Mouse (Mus musculus) G1E (cell line): ENCODE data around the gene Tsga10. TPM values are rescaled to one million over a fixed set of nuclear protein-coding genes. Genes with fewer than 3 reads are reported as not detected.

Source experiments
- ATAC-seq: 2 replicates; pipeline ENCODE4 v1.8.0; 2016; ENCODE audit warnings: mild to moderate bottlenecking; ENCODE audit not compliant: insufficient number of reproducible peaks, poor library complexity, low FRiP score, severe bottlenecking; ENCODE audit errors: extremely low read depth
- DNase-seq: peaks from one replicate; pipeline ENCODE4 v3.0.0; 2012; ENCODE audit warnings: low spot score
- H3K27me3 ChIP-seq: 2 replicates; pipeline ENCODE4 v1.6.1; 2012; ENCODE audit warnings: mild to moderate bottlenecking, low read length, inconsistent platforms; ENCODE audit not compliant: insufficient read depth
- H3K36me3 ChIP-seq: replicated peaks from 2 replicates; pipeline ENCODE3; 2012; ENCODE audit warnings: mild to moderate bottlenecking, inconsistent platforms
- H3K4me1 ChIP-seq: 2 replicates; pipeline ENCODE4 v1.6.1; 2012; ENCODE audit warnings: low read depth, low read length, inconsistent platforms, mixed read lengths; ENCODE audit not compliant: insufficient read depth
- H3K4me3 ChIP-seq: 2 replicates; pipeline ENCODE4 v1.5.1; 2012; ENCODE audit warnings: low read depth, mild to moderate bottlenecking, inconsistent platforms, low read length, moderate library complexity, mixed read lengths
- H3K9me3 ChIP-seq: replicated peaks from 2 replicates; pipeline ENCODE4 v1.6.1; 2012; ENCODE audit warnings: inconsistent platforms
- CTCF ChIP-seq: IDR thresholded peaks from 2 replicates; pipeline ENCODE4 v1.5.1; 2012; ENCODE audit warnings: low read depth, low read length, inconsistent platforms, mixed read lengths
- GATA1 ChIP-seq: IDR thresholded peaks from 2 replicates; pipeline ENCODE4 v1.6.1; 2012; ENCODE audit warnings: borderline replicate concordance, low read length, inconsistent platforms, mixed read lengths
- GATA2 ChIP-seq: IDR thresholded peaks from 2 replicates; pipeline ENCODE4 v1.6.1; 2012; ENCODE audit warnings: low read depth, low read length, inconsistent platforms, borderline replicate concordance
- POLR2AphosphoS5 ChIP-seq: IDR thresholded peaks from 2 replicates; pipeline ENCODE4 v1.6.1; 2012; ENCODE audit warnings: low read depth, low read length, inconsistent platforms; ENCODE audit not compliant: insufficient replicate concordance
- TAL1 ChIP-seq: conservative IDR thresholded peaks from 2 replicates; pipeline ENCODE4 v1.6.1; 2012; ENCODE audit warnings: low read depth, low read length, inconsistent platforms, mixed read lengths
- polyA plus RNA-seq: library from polyadenylated mRNA; stranded (reverse); fragments of >175 nt; gene quantifications from 2 replicates; pipeline ENCODE4 v1.2.3, GENCODE M21; 2012
- total RNA-seq, 2 experiments: library from RNA; stranded (forward) in 1 of 2; stranded (reverse) in 1 of 2; fragments of 200-1000 nt in 1 of 2; fragments of >200 nt in 1 of 2; fragmentation: Nextera tagmentation in 1 of 2; gene quantifications; 2 replicates each; pipeline ENCODE4 v1.2.3; 2014 to 2017

Tsga10 gene
- total and polyA plus RNA-seq, 3 experiments, result 0.41 to 10.2 (median 8.9) TPM

- no peak for TF ChIP-seq CTCF
- no peak for TF ChIP-seq TAL1
- TF ChIP-seq POLR2AphosphoS5, result no peak
- no peak for TF ChIP-seq GATA2
- no peak for TF ChIP-seq GATA1
- DNase-seq (no peak), ATAC-seq (no peak)
- Histone ChIP-seq H3K9me3 (no peaks in the 10 kb centered on the region), H3K27me3 (peaks cover 15% of the 10 kb centered on the region), H3K4me3 (no peak overlapping the region), H3K36me3 (no peaks in the 10 kb centered on the region), H3K4me1 (no peaks in the 10 kb centered on the region)
Observed at GRCm38 (mm10) chr1:37709736-37710135, 156.5 kb downstream of the Tsga10 start.

GRCm38 (mm10) chr1:37708270-37708955, 157.8 kb downstream of the Tsga10 start:
- Histone ChIP-seq H3K4me3 (no peak overlapping the region), H3K27me3 (peaks cover 14% of the 10 kb centered on the region), H3K36me3 (no peaks in the 10 kb centered on the region), H3K9me3 (no peaks in the 10 kb centered on the region), H3K4me1 (no peaks in the 10 kb centered on the region)
- DNase-seq, result no peak
- TF ChIP-seq GATA1 (no peak), POLR2AphosphoS5 (no peak), TAL1 (no peak), GATA2 (no peak), CTCF (no peak)
- ATAC-seq, result no peak

Other genes starting within 250 kb of the Tsga10 start
- not detected in 2 replicates for gene 2010300C02Rik, start 146.3 kb downstream of the Tsga10 start, total RNA-seq (2014; fragmentation: Nextera tagmentation)
- gene 2010300C02Rik, start 146.3 kb downstream of the Tsga10 start, total RNA-seq (2017), result 0.06 and 0.11 TPM in 2 replicates
- not detected in 2 replicates for gene 2010300C02Rik, start 146.3 kb downstream of the Tsga10 start, polyA plus RNA-seq
- gene Lipt1, start 5.3 kb upstream of the Tsga10 start, total RNA-seq (2014; fragmentation: Nextera tagmentation), result 16.9 and 20.0 TPM in 2 replicates
- gene Lipt1, start 5.3 kb upstream of the Tsga10 start, total RNA-seq (2017), result 9.2 and 9.7 TPM in 2 replicates
- 0.88 and 1.1 TPM in 2 replicates for gene Lipt1, start 5.3 kb upstream of the Tsga10 start, polyA plus RNA-seq
- 51.3 and 68.6 TPM in 2 replicates for gene Mitd1, start 24.0 kb upstream of the Tsga10 start, total RNA-seq (2014; fragmentation: Nextera tagmentation)
- gene Mitd1, start 24.0 kb upstream of the Tsga10 start, total RNA-seq (2017), result 112 and 115 TPM in 2 replicates
- gene Mitd1, start 24.0 kb upstream of the Tsga10 start, polyA plus RNA-seq, result 5.5 and 8.6 TPM in 2 replicates
- 249 and 299 TPM in 2 replicates for gene Mrpl30, start 24.0 kb upstream of the Tsga10 start, total RNA-seq (2014; fragmentation: Nextera tagmentation)
- 412 and 469 TPM in 2 replicates for gene Mrpl30, start 24.0 kb upstream of the Tsga10 start, total RNA-seq (2017)
- gene Mrpl30, start 24.0 kb upstream of the Tsga10 start, polyA plus RNA-seq, result 43.2 and 76.5 TPM in 2 replicates
- not detected in 2 replicates for gene Lyg2, start 50.1 kb upstream of the Tsga10 start, total RNA-seq (2014; fragmentation: Nextera tagmentation)
- gene Lyg2, start 50.1 kb upstream of the Tsga10 start, total RNA-seq (2017), result 0.05 and 0.06 TPM in 2 replicates
- not detected in 2 replicates for gene Lyg2, start 50.1 kb upstream of the Tsga10 start, polyA plus RNA-seq
- gene Lyg1, start 91.3 kb upstream of the Tsga10 start, total RNA-seq (2014; fragmentation: Nextera tagmentation), result not detected in 2 replicates
- gene Lyg1, start 91.3 kb upstream of the Tsga10 start, total RNA-seq (2017), result not detected in 2 replicates
- not detected in 2 replicates for gene Lyg1, start 91.3 kb upstream of the Tsga10 start, polyA plus RNA-seq
- gene Txndc9, start 131.5 kb upstream of the Tsga10 start, total RNA-seq (2014; fragmentation: Nextera tagmentation), result 107 and 115 TPM in 2 replicates
- gene Txndc9, start 131.5 kb upstream of the Tsga10 start, total RNA-seq (2017), result 111 and 120 TPM in 2 replicates
- 5.1 and 6.9 TPM in 2 replicates for gene Txndc9, start 131.5 kb upstream of the Tsga10 start, polyA plus RNA-seq
- 143 and 157 TPM in 2 replicates for gene Eif5b, start 131.6 kb upstream of the Tsga10 start, total RNA-seq (2014; fragmentation: Nextera tagmentation)
- gene Eif5b, start 131.6 kb upstream of the Tsga10 start, total RNA-seq (2017), result 74.2 and 80.8 TPM in 2 replicates
- 85.6 and 91.6 TPM in 2 replicates for gene Eif5b, start 131.6 kb upstream of the Tsga10 start, polyA plus RNA-seq